Mouse (Mus musculus) liver, postnatal 0 days (tissue): Measurements from ENCODE around the gene Bspry.

Source experiments
- CTCF ChIP-seq: sonication (generic); IDR thresholded peaks from 2 replicates; pipeline ENCODE4 v1.5.1; 2016; ENCODE audit warnings: antibody characterized with exemption, low read depth
- EP300 ChIP-seq: IDR thresholded peaks from 2 replicates; pipeline ENCODE4 v1.6.1; 2016; ENCODE audit warnings: antibody characterized with exemption, low read depth, mild to moderate bottlenecking

DNA sequence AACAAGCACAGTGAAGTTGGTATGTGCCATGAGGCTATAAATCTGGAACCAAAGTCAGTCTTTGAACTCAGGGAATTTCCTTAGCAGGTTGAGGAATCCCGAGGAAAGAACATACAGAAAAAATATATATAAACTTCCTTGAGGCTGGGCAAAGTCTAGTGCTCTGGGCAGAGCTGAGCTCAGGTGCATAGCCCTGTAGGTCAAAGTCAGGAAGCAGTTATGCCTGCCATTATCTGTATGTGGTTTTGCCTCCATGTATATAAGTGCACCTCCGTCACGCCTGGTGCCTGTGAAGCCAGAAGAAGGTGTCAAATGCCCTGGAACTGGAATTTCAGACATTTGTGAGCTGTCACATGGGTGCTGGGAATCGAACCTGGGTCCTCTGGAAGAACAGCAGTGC, 20.9 kb downstream of the Bspry start:
- TF ChIP-seq CTCF, result no peak
- no peak for TF ChIP-seq EP300
